Mouse (Mus musculus) right cerebral cortex, postnatal 14 days (tissue): ENCODE measurements around the gene Herc6.
A peak's percentile ranks its signal among the peaks of the same experiment; 100 is the strongest.
"Not testable (repeated sequence)": the region's sequence is repeated elsewhere in the genome, so short reads cannot be mapped to it uniquely, and the experiment has no call there.

Source experiments
- DNase-seq: peaks from one replicate; pipeline ENCODE4 v3.0.0; 2022

The Herc6 gene

DNA sequence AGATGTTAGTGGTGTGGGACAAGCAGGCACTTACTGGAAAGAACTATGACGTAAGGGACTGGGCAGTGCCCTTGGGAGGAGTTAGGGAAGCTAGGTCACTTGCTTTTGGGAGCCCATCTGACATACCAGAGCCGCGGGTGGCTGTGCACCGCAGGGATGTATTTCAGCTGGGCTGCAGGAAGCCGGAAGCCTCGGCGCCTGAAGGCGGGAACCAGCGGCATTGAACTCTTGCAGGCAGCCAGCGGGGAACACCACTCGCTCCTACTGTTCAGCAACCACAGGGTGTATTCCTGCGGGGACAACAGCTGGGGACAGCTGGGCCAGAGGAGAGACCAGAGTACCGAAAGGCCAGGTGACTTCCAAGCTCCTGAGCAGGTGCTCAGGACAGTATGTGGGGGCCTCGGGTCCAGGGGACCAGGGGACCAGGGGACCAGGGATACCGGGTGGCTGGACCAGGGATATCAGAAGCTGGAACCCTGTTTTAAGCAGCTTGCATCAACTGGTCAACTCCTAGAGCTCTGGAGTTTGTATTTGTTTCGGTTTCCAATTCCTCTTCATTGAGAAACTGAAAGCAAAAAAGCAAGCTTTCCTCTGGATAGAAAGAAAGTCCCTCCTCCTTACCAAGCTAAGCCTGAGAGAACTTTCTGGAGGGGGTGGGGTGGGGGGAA, at the start of gene Herc6:
Gene Herc6 (plus strand): TSS at position 120 of the 668 bp plus-strand sequence.
- peak; percentile 37 for DNase-seq

DNA sequence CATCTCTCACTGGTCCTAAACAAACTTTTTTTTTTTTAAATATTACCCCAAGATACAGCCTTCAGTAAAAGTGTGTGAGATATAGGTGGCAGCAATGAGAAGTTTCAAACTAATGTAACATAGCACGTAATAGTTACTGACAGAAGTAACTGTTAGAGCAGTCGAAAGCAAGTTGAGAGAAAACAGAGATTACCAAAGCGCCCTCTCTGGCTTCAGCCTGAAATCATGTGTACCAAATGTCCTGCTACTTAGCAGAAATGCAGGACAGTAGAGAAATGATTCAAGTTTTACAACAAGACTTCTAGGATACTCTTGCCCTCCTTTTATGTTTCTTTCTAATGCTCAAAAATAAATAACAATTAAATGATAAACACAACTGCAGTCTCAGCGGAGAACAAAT, 49.8 kb upstream of the Herc6 start:
- no peak for DNase-seq

GRCm38 (mm10) chr6:57531441-57531840, 49.4 kb upstream of the Herc6 start:
- DNase-seq = no peak

DNA sequence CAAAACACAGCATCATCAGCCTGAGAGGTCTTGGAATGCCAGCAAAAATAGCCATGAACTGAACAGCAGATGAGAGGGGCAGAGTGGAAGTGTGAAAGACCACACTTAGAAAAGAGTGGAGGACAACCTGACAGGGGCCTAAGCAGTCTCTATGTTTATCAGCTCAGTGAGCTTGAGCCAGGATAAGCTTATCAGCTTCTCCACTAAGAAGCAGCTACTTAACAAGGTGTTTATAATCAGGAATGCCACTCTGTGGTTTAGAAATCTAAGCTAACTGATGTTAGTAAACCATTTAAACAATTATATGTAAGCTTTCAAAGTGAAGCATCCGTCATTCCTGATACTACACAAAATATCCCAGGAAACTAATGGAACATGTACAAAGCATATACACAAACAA, 48.8 kb upstream of the Herc6 start:
- no peak for DNase-seq

DNA sequence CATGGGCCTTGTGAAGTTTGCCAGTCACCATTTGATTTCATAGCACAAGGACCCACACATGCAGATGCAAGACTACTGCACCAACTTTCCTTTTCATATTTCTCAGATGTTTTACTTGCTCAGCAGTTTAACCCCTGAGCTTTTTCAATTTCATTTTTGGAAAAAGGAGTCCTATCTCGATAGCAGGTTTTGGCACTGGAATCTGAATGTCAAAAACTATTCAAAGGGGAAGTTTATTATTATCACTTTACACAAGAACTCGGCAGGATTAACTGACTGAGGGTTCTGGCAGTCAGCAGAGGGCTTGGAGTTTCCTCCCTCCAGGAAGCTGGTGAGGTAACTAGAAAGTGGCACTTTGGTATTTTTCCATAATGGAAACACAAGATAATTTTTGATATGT, 47.4 kb upstream of the Herc6 start:
- DNase-seq = no peak

GRCm38 (mm10) chr6:57534231-57534610, 46.6 kb upstream of the Herc6 start:
- DNase-seq = peak; percentile 21

DNA sequence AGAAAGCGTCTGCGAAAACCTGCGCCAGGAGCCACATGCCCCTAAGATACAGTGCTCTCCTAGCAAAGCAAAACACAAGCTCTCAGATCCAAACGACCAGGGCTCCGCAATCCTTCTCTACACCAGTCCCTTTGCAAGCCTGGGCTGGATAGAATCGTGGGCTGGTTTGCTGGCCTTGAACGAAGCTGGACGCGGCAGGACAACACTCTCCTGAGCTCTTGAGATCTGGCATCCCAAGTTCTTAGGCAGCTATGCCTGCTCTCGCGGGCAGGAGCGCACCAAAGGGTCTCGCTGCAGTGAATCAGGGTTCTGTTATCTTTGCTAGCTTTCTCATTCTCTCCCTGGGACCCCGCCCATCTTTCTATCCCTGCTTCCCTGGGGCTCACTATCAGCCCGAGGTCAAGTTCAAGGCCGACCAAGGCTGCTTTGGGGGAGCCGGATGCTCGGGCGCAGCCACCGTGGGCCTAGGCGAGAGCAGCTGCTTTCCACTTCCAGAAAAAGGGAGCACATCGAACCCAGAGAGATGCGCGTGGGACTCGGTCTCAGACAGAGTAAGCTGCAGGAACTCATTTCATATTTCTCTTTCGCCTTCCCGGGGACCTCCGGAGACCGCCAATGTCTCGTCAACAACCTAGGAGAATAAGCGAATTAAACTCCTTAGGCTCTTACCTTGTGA, 46.1 kb upstream of the Herc6 start:
- peak; percentile 37 for DNase-seq

DNA sequence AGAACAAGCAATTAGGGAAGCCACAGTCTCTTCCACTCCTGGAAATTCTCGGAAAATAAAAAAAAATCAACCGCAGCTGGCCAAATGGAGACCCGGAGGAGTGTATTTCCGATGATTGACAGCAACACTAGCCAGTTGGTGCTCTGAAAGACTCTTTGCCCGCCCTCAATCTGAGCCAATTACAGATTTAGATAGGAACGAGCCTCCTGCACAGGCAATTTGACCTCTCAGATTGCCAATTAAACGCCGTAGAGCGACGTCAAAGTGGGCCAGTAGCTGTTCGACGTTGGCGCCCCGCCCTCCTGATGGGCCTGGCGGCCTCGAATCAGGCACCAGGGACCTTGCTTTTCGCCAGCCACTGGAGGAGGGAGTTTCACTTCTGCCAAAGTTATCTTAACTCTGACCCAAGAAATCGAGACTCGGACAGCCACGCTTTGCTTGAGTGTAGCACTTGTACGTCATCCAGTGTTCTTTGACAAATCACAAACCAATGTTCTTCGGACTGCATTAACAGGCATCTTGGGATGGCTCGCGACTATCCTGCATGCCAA, 45.3 kb upstream of the Herc6 start, which contains the start of gene Ppm1k:
Gene Ppm1k (minus strand): TSS at position 83 of the 551 bp plus-strand sequence.
- DNase-seq = peak; percentile 96

DNA sequence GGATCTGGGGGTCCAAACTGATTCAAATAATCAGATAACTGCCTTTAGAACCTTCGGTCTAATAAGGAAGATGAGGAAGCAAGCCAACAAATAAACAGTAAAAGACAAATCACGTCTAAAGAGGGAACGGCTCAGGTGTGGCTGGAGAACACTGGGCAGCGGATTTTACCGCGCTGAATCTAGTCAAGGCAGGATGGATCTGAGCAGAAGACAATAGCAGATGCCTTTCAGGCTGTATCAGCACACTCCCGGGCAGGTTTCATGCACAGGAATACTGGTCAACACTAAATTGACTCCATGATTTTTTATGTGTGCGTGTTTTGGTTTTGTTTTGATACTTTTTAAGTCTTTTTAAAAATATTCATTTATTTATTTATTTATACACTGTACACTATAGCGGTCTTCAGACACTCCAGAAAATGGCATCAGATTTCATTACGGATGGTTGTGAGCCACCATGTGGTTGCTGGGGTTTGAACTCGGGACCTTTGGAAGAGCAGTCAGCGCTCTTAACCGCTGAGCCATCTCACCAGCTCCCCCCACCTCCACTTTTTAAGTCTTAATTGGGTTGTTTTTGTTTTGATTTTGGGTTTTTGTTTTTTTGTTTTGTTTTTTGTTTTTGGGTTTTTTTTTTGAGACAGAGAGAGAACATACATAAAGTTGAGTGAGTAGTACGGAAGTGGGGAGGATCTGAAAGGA, 44.7 kb upstream of the Herc6 start:
- DNase-seq = no peak

- no peak for DNase-seq
These were observed 42.9 kb upstream of the Herc6 start for GRCm38 (mm10) chr6:57537887-57538286.

- DNase-seq = no peak
These were observed 39.8 kb upstream of the Herc6 start for GRCm38 (mm10) chr6:57540950-57541498.

- DNase-seq = no peak
These were observed 39.0 kb upstream of the Herc6 start for GRCm38 (mm10) chr6:57541737-57542335.

DNA sequence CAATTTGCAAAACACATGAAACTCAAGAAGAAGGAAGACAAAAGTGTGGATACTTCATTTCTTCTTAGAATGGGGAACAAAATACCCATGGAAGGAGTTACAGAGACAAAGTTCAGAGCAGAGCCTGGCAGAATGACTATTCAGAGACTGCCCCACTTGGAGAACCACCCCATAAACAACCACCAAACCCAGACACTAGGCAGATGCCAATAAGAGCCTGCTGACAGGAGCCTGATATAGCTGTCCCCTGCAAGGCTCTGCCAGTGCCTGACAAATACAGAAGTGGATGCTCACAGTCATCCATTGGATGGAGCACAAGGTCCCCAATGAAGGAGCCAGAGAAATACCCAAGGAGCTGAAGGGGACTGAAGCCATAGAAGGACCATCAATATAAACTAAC, 37.2 kb upstream of the Herc6 start:
- not testable (repeated sequence) for DNase-seq

DNA sequence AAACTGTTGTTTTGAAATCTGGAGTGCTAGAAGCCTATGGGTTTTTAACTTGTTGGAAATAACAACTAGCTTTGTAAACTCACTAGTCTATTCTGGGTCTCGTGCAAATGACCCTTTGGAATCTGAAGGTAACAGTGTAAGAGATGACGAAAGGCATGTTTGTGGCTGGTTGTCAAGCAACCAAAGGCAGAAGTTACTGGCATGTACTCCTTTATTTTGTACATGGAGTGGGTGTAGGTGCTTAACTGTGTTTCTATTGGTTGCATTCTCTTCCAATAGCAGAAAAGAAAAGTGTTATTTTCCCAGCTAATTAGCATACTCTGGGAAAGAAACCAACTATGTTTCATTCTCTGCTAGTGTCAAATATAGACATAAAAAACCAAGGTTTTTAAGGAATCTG, 35.9 kb upstream of the Herc6 start:
- no peak for DNase-seq

DNA sequence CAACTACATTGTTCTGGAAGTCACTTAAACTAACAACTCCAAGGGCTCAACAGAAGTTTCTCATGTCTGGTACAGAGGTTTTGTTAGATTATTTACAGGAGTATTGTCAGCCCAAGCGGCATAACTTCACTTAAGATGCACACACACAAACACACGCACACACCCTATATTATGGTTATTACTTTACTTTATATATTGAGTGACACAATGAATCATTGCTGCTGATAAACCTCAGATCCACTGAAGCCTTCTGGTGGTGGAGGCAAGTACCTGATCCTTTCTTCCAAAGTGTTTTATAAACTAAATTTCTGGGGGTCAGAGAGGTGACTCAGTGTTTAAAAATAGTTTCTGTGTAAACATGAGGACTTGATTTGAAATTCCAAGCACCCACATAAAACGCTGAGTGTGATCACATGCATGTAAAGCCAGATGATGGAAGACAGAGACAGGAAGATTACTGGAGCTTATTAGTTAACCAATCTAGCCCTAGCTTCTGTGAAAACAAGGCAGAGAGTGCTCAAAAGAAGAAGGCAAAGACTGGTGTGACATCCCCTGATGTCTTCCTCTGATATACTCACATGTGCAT, 29.5 kb upstream of the Herc6 start:
- no peak for DNase-seq

GRCm38 (mm10) chr6:57557796-57558317, 22.9 kb upstream of the Herc6 start:
- DNase-seq = no peak

DNA sequence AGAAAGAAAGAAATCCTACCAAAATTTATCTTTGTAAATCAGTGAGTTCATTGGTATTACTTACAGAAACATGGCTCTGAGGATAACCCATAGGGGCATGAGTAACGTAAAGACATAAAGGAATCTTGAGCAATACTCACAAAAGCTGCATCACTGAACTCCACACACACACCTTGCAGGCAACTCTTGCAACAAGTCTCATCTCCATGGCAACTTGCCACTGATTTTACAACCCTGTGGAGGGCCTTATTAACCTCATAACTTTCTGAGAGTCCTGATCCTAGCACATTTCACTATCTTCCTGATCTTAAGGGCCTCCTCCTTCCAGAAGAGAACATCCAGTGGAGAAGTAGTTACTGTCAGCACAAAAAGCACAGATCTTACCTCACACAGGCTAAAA, 17.3 kb upstream of the Herc6 start:
- no peak for DNase-seq

- DNase-seq = no peak
These were observed 15.3 kb upstream of the Herc6 start for GRCm38 (mm10) chr6:57565452-57565851.

- DNase-seq = no peak
These were observed 13.2 kb upstream of the Herc6 start for GRCm38 (mm10) chr6:57567630-57568029.

GRCm38 (mm10) chr6:57570170-57570974, 10.4 kb upstream of the Herc6 start:
- peak; percentile 17 for DNase-seq

- no peak for DNase-seq
These were observed 9.2 kb upstream of the Herc6 start for GRCm38 (mm10) chr6:57571587-57571986.
